Mouse (Mus musculus): ENCODE measurements around the gene Rbms3.

Gene Rbms3

GRCm38 (mm10) chr9:117010801-117011200 lies 618.9 kb downstream of the Rbms3 start:
- no peak for DNase-seq (ENCODE audit: low read depth in 2 of 2, low spot score in 2 of 2)

- no peak for DNase-seq (ENCODE audit: low read depth in 2 of 2, low spot score in 2 of 2)
Observed at GRCm38 (mm10) chr9:117008194-117008593, 621.5 kb downstream of the Rbms3 start.

- no peak for DNase-seq (ENCODE audit: low read depth in 2 of 2, low spot score in 2 of 2)
Observed at GRCm38 (mm10) chr9:117002083-117002482, 627.6 kb downstream of the Rbms3 start.

- DNase-seq (ENCODE audit: low read depth in 2 of 2, low spot score in 2 of 2) = no peak
Observed at GRCm38 (mm10) chr9:116999186-116999585, 630.5 kb downstream of the Rbms3 start.

GRCm38 (mm10) chr9:116990321-116990720 lies 639.4 kb downstream of the Rbms3 start:
- DNase-seq (ENCODE audit: low read depth in 2 of 2, low spot score in 2 of 2) = no peak

- DNase-seq (ENCODE audit: low read depth in 2 of 2, low spot score in 2 of 2) = no peak
Observed at GRCm38 (mm10) chr9:116980801-116981200, 648.9 kb downstream of the Rbms3 start.

GRCm38 (mm10) chr9:116977428-116977827 lies 652.3 kb downstream of the Rbms3 start:
- no peak for DNase-seq (ENCODE audit: low read depth in 2 of 2, low spot score in 2 of 2)

GRCm38 (mm10) chr9:116976575-116977408 lies 652.9 kb downstream of the Rbms3 start:
- DNase-seq (ENCODE audit: low read depth in 2 of 2, low spot score in 2 of 2) = no peak

- no peak for DNase-seq (ENCODE audit: low read depth in 2 of 2, low spot score in 2 of 2)
Observed at GRCm38 (mm10) chr9:116975269-116975668, 654.4 kb downstream of the Rbms3 start.

GRCm38 (mm10) chr9:116974134-116974533 lies 655.6 kb downstream of the Rbms3 start:
- no peak for DNase-seq (ENCODE audit: low read depth in 2 of 2, low spot score in 2 of 2)

- DNase-seq (ENCODE audit: low read depth in 2 of 2, low spot score in 2 of 2) = no peak
Observed at GRCm38 (mm10) chr9:116973594-116973993, 656.1 kb downstream of the Rbms3 start.

GRCm38 (mm10) chr9:116967317-116967716 lies 662.4 kb downstream of the Rbms3 start:
- no peak for DNase-seq (ENCODE audit: low read depth in 2 of 2, low spot score in 2 of 2)

- no peak for DNase-seq (ENCODE audit: low read depth in 2 of 2, low spot score in 2 of 2)
Observed at GRCm38 (mm10) chr9:116965691-116966090, 664.0 kb downstream of the Rbms3 start.

- DNase-seq (ENCODE audit: low read depth in 2 of 2, low spot score in 2 of 2) = no peak
Observed at GRCm38 (mm10) chr9:116956156-116956555, 673.6 kb downstream of the Rbms3 start.

- no peak for DNase-seq (ENCODE audit: low read depth in 2 of 2, low spot score in 2 of 2)
Observed at GRCm38 (mm10) chr9:116948211-116948610, 681.5 kb downstream of the Rbms3 start.

- no peak for DNase-seq (ENCODE audit: low read depth in 2 of 2, low spot score in 2 of 2)
Observed at GRCm38 (mm10) chr9:116947369-116947768, 682.3 kb downstream of the Rbms3 start.

GRCm38 (mm10) chr9:116946787-116947186 lies 682.9 kb downstream of the Rbms3 start:
- no peak for DNase-seq (ENCODE audit: low read depth in 2 of 2, low spot score in 2 of 2)

- no peak for DNase-seq (ENCODE audit: low read depth in 2 of 2, low spot score in 2 of 2)
Observed at GRCm38 (mm10) chr9:116945689-116946088, 684.0 kb downstream of the Rbms3 start.

GRCm38 (mm10) chr9:116943902-116944301 lies 685.8 kb downstream of the Rbms3 start:
- DNase-seq (ENCODE audit: low read depth in 2 of 2, low spot score in 2 of 2) = no peak

GRCm38 (mm10) chr9:116941116-116941515 lies 688.6 kb downstream of the Rbms3 start:
- DNase-seq (ENCODE audit: low read depth in 2 of 2, low spot score in 2 of 2) = no peak

GRCm38 (mm10) chr9:116940693-116941092 lies 689.0 kb downstream of the Rbms3 start:
- no peak for DNase-seq (ENCODE audit: low read depth in 2 of 2, low spot score in 2 of 2)

GRCm38 (mm10) chr9:116928338-116928737 lies 701.4 kb downstream of the Rbms3 start:
- no peak for DNase-seq (ENCODE audit: low read depth in 2 of 2, low spot score in 2 of 2)

GRCm38 (mm10) chr9:116923151-116923550 lies 706.6 kb downstream of the Rbms3 start:
- DNase-seq (ENCODE audit: low read depth in 2 of 2, low spot score in 2 of 2) = no peak
